Mouse (Mus musculus) neural tube, embryonic 13.5 days (tissue): ENCODE measurements around the gene Cmtm2a. TPM values are rescaled to one million over a fixed set of nuclear protein-coding genes. Genes with fewer than 3 reads are reported as not detected.
"Not testable (repeated sequence)": the region's sequence is repeated elsewhere in the genome, so short reads cannot be mapped to it uniquely, and the experiment has no call there.

Source experiments
- ATAC-seq: fragments of 200-750 bp; cut with Nextera tagmentation; 2 replicates; pipeline ENCODE4 v1.8.0; 2017; ENCODE audit warnings: low read depth, mild to moderate bottlenecking, moderate TSS enrichment, moderate library complexity
- H3K27ac ChIP-seq: fragments of 300-500 bp; sonication (generic); replicated peaks from 2 replicates; pipeline ENCODE4 v1.5.1; 2015; ENCODE audit warnings: moderate library complexity, mild to moderate bottlenecking, inconsistent platforms
- H3K27me3 ChIP-seq: fragments of 300-500 bp; sonication (generic); 2 replicates; pipeline ENCODE4 v1.6.1; 2015; ENCODE audit warnings: mild to moderate bottlenecking, inconsistent platforms
- H3K36me3 ChIP-seq: fragments of 300-500 bp; sonication (generic); 2 replicates; pipeline ENCODE4 v1.6.1; 2015; ENCODE audit warnings: mild to moderate bottlenecking, inconsistent platforms
- H3K4me1 ChIP-seq: fragments of 300-500 bp; sonication (generic); replicated peaks from 2 replicates; pipeline ENCODE4 v1.6.1; 2015; ENCODE audit warnings: inconsistent platforms
- H3K4me2 ChIP-seq: fragments of 300-500 bp; sonication (generic); 2 replicates; pipeline ENCODE4 v1.6.1; 2015; ENCODE audit warnings: inconsistent platforms, mild to moderate bottlenecking, moderate library complexity
- H3K4me3 ChIP-seq: fragments of 300-500 bp; sonication (generic); 2 replicates; pipeline ENCODE4 v1.5.1; 2015; ENCODE audit warnings: mild to moderate bottlenecking, inconsistent platforms
- H3K9ac ChIP-seq: fragments of 300-500 bp; sonication (generic); 2 replicates; pipeline ENCODE4 v1.6.1; 2015; ENCODE audit warnings: moderate library complexity, mild to moderate bottlenecking, inconsistent platforms
- H3K9me3 ChIP-seq: fragments of 300-500 bp; sonication (generic); 2 replicates; pipeline ENCODE4 v1.6.1; 2016; ENCODE audit warnings: inconsistent platforms
- WGBS: fragments of 180-500 bp; shearing (Covaris S2); methylation state at CpG from one replicate; pipeline ENCODE4 v1.1.7; 2015; 5-methylcytosine and 5-hydroxymethylcytosine counted together
- polyA plus RNA-seq: library from polyadenylated mRNA; unstranded; fragments of >200 nt; fragmentation: Nextera tagmentation; extraction: Ambion mirVana; gene quantifications from 2 replicates; pipeline ENCODE4 v1.2.1, GENCODE M21; 2015

The Cmtm2a gene
- polyA plus RNA-seq = not detected in 2 replicates

DNA sequence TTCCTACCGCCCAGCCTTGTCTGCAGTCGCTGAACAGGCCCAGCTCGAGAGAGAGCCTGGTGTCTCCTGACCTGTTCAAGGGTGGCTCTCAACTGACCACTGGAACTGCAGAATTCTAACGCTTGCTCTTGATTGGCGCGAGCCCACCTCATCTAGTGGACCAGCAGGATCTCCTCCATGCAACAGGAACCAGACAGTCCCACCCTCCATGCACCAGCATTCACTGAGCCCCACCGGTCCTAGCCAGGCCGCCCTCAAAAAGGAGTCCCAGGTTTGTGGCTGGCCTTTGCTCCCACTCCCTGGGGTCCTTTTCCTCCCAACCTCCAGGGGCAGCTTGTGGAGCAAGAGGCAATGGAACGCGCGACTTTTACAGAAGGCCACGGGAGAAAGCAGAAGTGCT lies at the start of gene Cmtm2a:
Gene Cmtm2a (minus strand): TSS at position 101 of the 400 bp plus-strand sequence.
- H3K36me3 ChIP-seq, H3K9me3 ChIP-seq, H3K27me3 ChIP-seq, ATAC-seq, H3K4me1 ChIP-seq, H3K9ac ChIP-seq, H3K4me2 ChIP-seq, H3K4me3 ChIP-seq, H3K27ac ChIP-seq: not testable (repeated sequence)
- 90% methylated on average over 12 of the region's 12 CpGs for WGBS

DNA sequence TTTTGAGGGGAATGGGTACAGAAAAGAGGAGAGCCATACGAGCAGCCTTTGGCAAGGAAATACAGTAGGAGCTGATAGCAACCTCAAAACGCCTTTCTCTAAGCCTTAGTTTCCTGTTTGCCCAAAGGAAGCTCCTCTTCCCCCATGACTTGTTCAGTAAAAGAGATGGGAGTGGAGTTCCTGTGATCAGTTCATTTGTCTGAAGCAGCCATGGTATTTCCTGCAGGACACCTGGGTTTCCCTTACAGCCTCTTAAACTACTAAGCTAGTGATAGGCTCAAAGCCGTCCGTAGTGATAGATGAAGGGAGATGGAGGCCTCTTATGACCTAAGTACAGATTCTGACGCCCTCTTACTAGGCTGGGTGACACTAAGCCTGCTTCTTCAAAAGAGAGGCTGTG lies 49.4 kb upstream of the Cmtm2a start:
- H3K4me1 ChIP-seq = peaks cover 20% of the 10 kb centered on the region
- H3K9me3 ChIP-seq = no peaks in the 10 kb centered on the region
- H3K9ac ChIP-seq = no peak overlapping the region
- H3K27ac ChIP-seq = no peak overlapping the region
- 82% methylated on average over 5 of the region's 5 CpGs for WGBS
- no peaks in the 10 kb centered on the region for H3K36me3 ChIP-seq
- ATAC-seq = no peak
- H3K4me2 ChIP-seq = no peak overlapping the region
- no peak overlapping the region for H3K4me3 ChIP-seq
- no peaks in the 10 kb centered on the region for H3K27me3 ChIP-seq

DNA sequence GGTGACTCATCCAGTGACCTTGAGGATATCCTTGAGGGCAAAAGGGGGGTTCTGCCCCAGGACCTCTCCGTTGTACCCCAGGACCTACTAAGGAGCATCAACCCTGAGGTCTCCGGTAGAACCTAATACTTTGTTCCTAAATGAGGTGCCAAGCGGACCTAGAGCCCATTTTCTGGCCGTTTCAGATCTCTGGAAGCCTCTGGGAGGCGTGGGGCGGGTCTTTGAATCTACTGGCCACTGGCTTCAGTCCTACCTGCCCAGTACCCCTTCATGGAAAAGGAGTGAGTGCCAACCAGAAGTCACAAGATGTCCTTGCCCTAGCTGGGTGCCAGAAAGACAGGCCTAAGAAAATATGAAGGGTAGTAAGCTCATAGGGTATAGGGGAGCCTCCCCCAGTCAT lies 48.7 kb upstream of the Cmtm2a start:
- Histone ChIP-seq H3K36me3 (no peaks in the 10 kb centered on the region), H3K9me3 (no peaks in the 10 kb centered on the region), H3K9ac (no peak overlapping the region), H3K4me1 (peaks cover 18% of the 10 kb centered on the region), H3K4me2 (peak overlapping the region; percentile 86), H3K4me3 (peak overlapping the region; percentile 60), H3K27ac (no peak overlapping the region), H3K27me3 (no peaks in the 10 kb centered on the region)
- no peak for ATAC-seq
- WGBS = 43% methylated on average over 6 of the region's 6 CpGs

- H3K4me2 ChIP-seq = peak overlapping the region; percentile 86
- no peaks in the 10 kb centered on the region for H3K27me3 ChIP-seq
- no peaks in the 10 kb centered on the region for H3K36me3 ChIP-seq
- WGBS = under 1% methylated on average over 24 of the region's 24 CpGs
- peak; percentile 72 for ATAC-seq
- H3K9ac ChIP-seq = peak overlapping the region; percentile 78
- no peaks in the 10 kb centered on the region for H3K9me3 ChIP-seq
- peak overlapping the region; percentile 60 for H3K4me3 ChIP-seq
- H3K27ac ChIP-seq = peak overlapping the region; percentile 75
- peaks cover 16% of the 10 kb centered on the region for H3K4me1 ChIP-seq
Measured at GRCm38 (mm10) chr8:104341106-104341561, 48.2 kb upstream of the Cmtm2a start.

DNA sequence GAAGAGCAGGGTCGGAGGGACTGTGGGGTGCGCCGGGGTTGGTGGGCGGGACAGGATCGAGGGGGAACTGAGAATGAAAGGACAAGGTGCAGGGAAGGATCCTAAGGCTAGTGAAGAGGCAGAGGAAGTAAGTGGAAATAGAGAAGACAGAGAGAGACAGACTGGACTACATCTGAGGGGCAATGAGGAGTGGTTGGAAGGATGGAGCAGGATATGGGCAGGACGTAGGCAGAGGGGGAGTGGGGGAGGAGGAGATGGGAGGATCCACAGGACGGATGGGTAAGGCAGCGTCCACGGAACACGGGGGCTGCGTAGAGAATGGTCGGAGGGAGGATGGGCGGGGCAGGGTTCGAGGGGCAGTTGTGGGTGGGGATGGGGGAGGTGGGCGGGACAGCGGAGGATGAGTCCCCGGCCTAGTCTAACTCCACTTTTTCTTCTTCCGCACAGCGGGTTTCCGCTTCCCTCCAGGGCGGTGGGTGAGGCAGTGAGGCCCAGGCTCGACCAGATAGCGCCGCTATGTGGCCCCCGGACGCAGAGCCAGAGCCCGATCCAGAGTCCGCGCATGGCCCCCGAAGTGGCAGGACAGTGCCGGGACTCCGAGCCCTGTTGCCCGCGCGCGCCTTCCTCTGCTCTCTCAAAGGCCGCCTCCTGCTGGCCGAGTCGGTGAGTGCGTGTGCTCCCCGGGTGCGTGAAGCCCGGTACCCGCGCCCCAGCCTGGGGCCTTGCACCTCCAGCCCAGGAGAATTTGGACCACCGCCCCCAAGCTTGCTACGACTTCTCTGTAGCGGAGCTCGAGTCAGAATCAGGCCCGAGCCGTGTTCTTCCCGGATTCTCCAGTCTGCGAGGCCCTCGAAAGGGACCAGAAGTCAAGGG lies 47.5 kb upstream of the Cmtm2a start:
- Histone ChIP-seq H3K4me1 (peaks cover 16% of the 10 kb centered on the region), H3K9me3 (no peaks in the 10 kb centered on the region), H3K27me3 (no peaks in the 10 kb centered on the region), H3K27ac (peak overlapping the region; percentile 75), H3K9ac (peak overlapping the region; percentile 78), H3K4me3 (peak overlapping the region; percentile 60), H3K36me3 (no peaks in the 10 kb centered on the region), H3K4me2 (peak overlapping the region; percentile 86)
- under 1% methylated on average over 51 of the region's 54 CpGs for WGBS
- peak; percentile 77 for ATAC-seq

- ATAC-seq = peak; percentile 9
Measured at GRCm38 (mm10) chr8:104339983-104340232, 46.9 kb upstream of the Cmtm2a start.

DNA sequence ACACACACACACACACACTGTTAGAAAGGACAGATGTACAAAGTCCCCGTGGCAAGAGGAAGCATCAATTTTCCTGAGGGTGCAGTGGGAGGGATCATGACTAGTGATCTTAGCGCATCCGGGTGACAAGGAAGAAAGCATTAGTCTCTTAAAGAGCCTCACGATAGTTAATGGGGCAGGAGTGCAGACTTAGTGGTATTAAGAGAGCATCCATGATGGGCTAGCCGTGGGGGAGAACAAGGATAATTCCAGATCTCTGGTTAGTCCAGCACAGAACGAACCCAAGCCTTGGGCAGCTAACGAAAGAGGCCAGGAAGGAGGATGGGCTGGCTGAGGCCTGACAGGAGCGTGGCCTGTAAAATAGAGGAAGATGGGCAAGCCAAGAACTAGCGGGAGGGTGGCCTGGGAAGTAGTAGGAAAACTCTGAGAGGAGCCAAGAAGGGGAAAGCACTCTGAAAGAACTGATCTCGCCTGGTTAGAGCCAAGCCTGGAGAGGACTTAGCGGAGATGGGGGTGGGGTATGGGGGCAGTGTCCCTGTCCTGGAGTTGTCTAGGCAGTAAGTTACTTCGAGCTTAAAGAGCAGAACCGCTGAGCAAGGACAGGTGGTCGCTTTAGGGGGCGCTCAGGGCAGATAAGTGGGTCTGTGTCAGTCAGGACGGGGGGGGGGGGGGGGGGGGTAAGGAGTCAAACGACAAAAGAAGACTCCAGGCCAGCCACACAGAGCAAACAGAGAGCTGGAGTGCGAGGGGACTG lies 46.4 kb upstream of the Cmtm2a start, which contains the start of gene Cmtm3:
Gene Cmtm3 (plus strand): TSS at position 182 of the 754 bp plus-strand sequence.
- WGBS = 20% methylated on average over 16 of the region's 18 CpGs
- Histone ChIP-seq H3K9ac (peak within 1 kb of the TSS; percentile 78), H3K4me1 (peaks cover 16% of the 10 kb centered on the region), H3K36me3 (no peaks in the 10 kb centered on the region), H3K27me3 (no peaks in the 10 kb centered on the region), H3K27ac (no peak within 1 kb of the TSS), H3K9me3 (no peaks in the 10 kb centered on the region), H3K4me3 (peak within 1 kb of the TSS; percentile 60), H3K4me2 (peak within 1 kb of the TSS; percentile 86)
- no peak; the same call in 1 of the 2 replicates for ATAC-seq

More at GRCm38 (mm10) chr8:104339983-104340232, 46.9 kb upstream of the Cmtm2a start:
- Histone ChIP-seq H3K9ac (peak overlapping the region; percentile 78), H3K4me1 (peaks cover 16% of the 10 kb centered on the region), H3K9me3 (no peaks in the 10 kb centered on the region), H3K27ac (no peak overlapping the region), H3K4me2 (peak overlapping the region; percentile 86), H3K36me3 (no peaks in the 10 kb centered on the region), H3K4me3 (peak overlapping the region; percentile 60), H3K27me3 (no peaks in the 10 kb centered on the region)
- WGBS = 0% methylated on average over 6 of the region's 6 CpGs

DNA sequence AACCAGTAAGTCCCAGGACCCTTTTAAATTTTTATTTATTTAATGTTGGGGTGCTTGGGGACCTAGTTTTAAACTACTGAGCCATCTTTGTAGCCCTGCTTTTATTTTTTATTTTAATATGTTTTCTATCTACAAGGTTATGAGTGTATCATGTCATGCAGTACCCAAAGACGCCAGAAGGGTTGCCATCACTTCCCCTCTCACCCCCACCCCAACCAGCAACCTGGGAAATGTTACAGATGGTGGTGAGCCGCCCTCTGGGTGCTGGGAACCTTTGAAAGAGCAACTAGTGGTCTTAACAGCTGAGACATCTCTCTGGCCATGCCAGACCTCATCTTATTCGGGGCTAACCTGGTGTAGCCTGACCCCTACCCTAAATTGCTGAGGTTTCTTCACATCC lies 44.9 kb upstream of the Cmtm2a start:
- Histone ChIP-seq H3K4me2 (no peak overlapping the region), H3K36me3 (no peaks in the 10 kb centered on the region), H3K9ac (no peak overlapping the region), H3K4me1 (peaks cover 13% of the 10 kb centered on the region), H3K27ac (no peak overlapping the region), H3K4me3 (no peak overlapping the region), H3K9me3 (no peaks in the 10 kb centered on the region), H3K27me3 (no peaks in the 10 kb centered on the region)
- WGBS = 53% methylated on average over 3 of the region's 3 CpGs
- ATAC-seq = no peak

DNA sequence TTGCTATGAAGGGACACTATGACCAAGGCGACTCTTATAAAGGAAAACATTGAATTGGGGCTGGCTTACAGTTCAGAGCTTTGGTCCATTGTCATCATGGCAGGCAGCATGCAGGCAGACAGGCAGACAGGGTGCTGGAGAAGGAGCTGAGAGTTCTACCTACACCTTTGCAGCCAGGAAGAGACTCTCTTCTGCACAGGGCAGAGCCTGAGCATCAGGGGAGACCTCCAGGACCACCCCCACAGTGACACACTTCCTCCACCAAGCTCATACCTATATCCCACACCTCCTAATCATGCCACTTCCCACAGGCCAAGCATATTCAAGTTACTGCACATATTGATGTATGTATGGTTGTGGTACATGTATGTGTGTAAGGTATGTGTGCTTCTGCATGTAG lies 43.8 kb upstream of the Cmtm2a start:
- Histone ChIP-seq H3K9me3 (no peaks in the 10 kb centered on the region), H3K4me3 (no peak overlapping the region), H3K27ac (no peak overlapping the region), H3K27me3 (no peaks in the 10 kb centered on the region), H3K9ac (no peak overlapping the region), H3K36me3 (no peaks in the 10 kb centered on the region), H3K4me1 (peaks cover 13% of the 10 kb centered on the region), H3K4me2 (no peak overlapping the region)
- no peak for ATAC-seq
- WGBS = 86% methylated on average over 1 of the region's 1 CpGs

DNA sequence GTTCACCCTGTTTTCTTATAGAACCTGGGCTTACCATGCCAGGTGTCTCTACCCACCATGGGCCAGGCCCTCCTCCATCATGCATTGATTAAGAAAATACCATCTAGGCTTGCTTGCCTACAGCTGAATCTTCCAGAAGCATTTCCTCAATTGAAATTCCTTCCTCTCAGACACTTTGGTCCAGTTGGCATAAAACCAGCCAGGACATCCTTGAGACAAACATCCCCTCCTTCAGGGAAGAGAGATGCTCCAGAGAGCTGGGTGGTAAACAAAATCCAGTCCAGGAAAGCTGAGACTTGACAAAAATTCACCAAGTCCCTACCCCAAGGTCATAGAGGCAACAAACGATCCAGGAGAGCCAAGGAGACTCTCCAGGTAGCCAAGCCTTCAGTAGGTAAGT lies 41.2 kb upstream of the Cmtm2a start:
- Histone ChIP-seq H3K9me3 (no peaks in the 10 kb centered on the region), H3K9ac (no peak overlapping the region), H3K4me2 (no peak overlapping the region), H3K36me3 (no peaks in the 10 kb centered on the region), H3K27ac (no peak overlapping the region), H3K4me1 (no peaks in the 10 kb centered on the region), H3K4me3 (no peak overlapping the region), H3K27me3 (no peaks in the 10 kb centered on the region)
- ATAC-seq = no peak
- 63% methylated on average over 1 of the region's 1 CpGs for WGBS

DNA sequence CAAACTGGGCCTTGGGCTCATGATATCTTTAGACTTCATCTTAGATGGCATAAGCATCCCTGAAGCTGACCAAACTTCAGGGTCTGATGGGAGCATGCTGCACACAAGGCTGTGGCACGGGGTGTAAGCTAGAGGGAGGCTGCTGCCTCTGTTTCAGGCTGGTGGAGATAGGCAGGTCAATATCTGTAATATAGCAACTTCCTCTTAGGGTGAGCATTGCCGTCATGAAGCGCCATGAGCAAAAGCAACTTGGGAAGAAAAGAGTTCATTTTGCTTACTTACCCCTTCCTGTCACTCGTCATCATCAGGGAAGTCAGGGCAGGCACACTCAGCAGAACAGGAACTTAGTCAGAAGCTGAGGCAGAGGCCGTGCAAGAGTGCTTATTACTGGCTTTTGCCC lies 40.8 kb upstream of the Cmtm2a start:
- WGBS = 85% methylated on average over 5 of the region's 5 CpGs
- Histone ChIP-seq H3K4me1 (no peaks in the 10 kb centered on the region), H3K27ac (no peak overlapping the region), H3K36me3 (no peaks in the 10 kb centered on the region), H3K9me3 (no peaks in the 10 kb centered on the region), H3K4me2 (no peak overlapping the region), H3K4me3 (no peak overlapping the region), H3K27me3 (no peaks in the 10 kb centered on the region), H3K9ac (no peak overlapping the region)
- ATAC-seq = no peak
